Comparison of ENCODE assay signal across 8 mouse cellular contexts in genomic region chr16:95350499-95350898, GRCm38 (mm10).
DNase-seq lines count a peak whose midpoint lies in the region; ATAC-seq and TF ChIP-seq lines count a peak whose summit lies in the region.
"Had no signal": no experiment of that assay in that cellular context is flagged by ENCODE, and none has a peak within 500 bp of the region (broad histone marks: within the 10 kb centered on the region; RNA-seq: fewer than 3 reads in every experiment).

No protein-coding gene starts in this region.

- WGBS in embryonic facial prominence, embryonic 12.5 days: 29% methylated on average over 3 of the region's 3 CpGs
- 24% methylated on average over 3 of the region's 3 CpGs for WGBS in lung, adult 2 months

- peak; percentile 68; the same call in 1 of the 2 replicates for TF ChIP-seq CTCF in testis, adult 2 months (IDR thresholded peaks at IDR 0.05; ENCODE audit: control insufficient read depth, insufficient read depth, insufficient replicate concordance, low read depth, low read length)
- TF ChIP-seq CTCF in lung, adult 2 months (IDR thresholded peaks at IDR 0.05; ENCODE audit: insufficient read depth, low read length): peak; percentile 92

- H3K4me1 ChIP-seq in testis, adult 2 months (ENCODE audit: control insufficient read depth, insufficient read depth, low read length): peaks cover 3% of the 10 kb centered on the region
- H3K4me1 ChIP-seq in embryonic facial prominence, embryonic 12.5 days: peaks cover 13% of the 10 kb centered on the region; the same call in 1 of the 2 replicates
- H3K4me1 ChIP-seq in lung, adult 2 months (ENCODE audit: control insufficient read depth, insufficient read depth, low read length): peaks cover 39% of the 10 kb centered on the region
- H3K4me1 ChIP-seq: midbrain, embryonic 12.5 days had no signal

- H3K4me3 ChIP-seq in testis, adult 2 months (ENCODE audit: control insufficient read depth, low read depth, low read length): no peak overlapping the region
- no peak overlapping the region for H3K4me3 ChIP-seq in embryonic facial prominence, embryonic 12.5 days
- no peak overlapping the region for H3K4me3 ChIP-seq in lung, adult 2 months (replicated peaks; ENCODE audit: extremely low read depth, low read depth, low read length)
- H3K4me3 ChIP-seq: midbrain, embryonic 12.5 days had no signal

- H3K9ac ChIP-seq in embryonic facial prominence, embryonic 12.5 days: no peak overlapping the region
- H3K9ac ChIP-seq: midbrain, embryonic 12.5 days had no signal

- H3K36me3 ChIP-seq in testis, adult 2 months (ENCODE audit: control insufficient read depth, insufficient read depth, low read length): no peaks in the 10 kb centered on the region
- no peaks in the 10 kb centered on the region for H3K36me3 ChIP-seq in embryonic facial prominence, embryonic 12.5 days
- H3K36me3 ChIP-seq: midbrain, embryonic 12.5 days had no signal

- no peak for TF ChIP-seq POLR2A in testis, adult 2 months (IDR thresholded peaks at IDR 0.05; ENCODE audit: control insufficient read depth, low read depth, low read length)
- no peak for TF ChIP-seq POLR2A in lung, adult 2 months (IDR thresholded peaks at IDR 0.05; ENCODE audit: borderline replicate concordance, extremely low read depth, low read depth, low read length)

- no peak for DNase-seq in testis, postnatal 14 days (ENCODE audit: low spot score)
- peak; percentile 57 for DNase-seq in adrenal gland, postnatal 25 days
- peak; percentile 69 for DNase-seq in induced T-regulatory cell, adult 2 months (ENCODE audit: low read depth)
- no peak for DNase-seq in lung, adult 2 months
- peak; percentile 14 for DNase-seq in retina, postnatal 7 days (ENCODE audit: low read depth, low spot score)

- no peaks in the 10 kb centered on the region for H3K9me3 ChIP-seq in embryonic facial prominence, embryonic 12.5 days
- H3K9me3 ChIP-seq: midbrain, embryonic 12.5 days had no signal

- no peaks in the 10 kb centered on the region for H3K27me3 ChIP-seq in testis, adult 2 months (ENCODE audit: control insufficient read depth, insufficient read depth, low read length)
- no peaks in the 10 kb centered on the region for H3K27me3 ChIP-seq in embryonic facial prominence, embryonic 12.5 days
- H3K27me3 ChIP-seq: midbrain, embryonic 12.5 days had no signal

- ATAC-seq in embryonic facial prominence, embryonic 12.5 days (ENCODE audit: insufficient number of reproducible peaks, insufficient read depth, low FRiP score, low TSS enrichment): 0 out of 2 replicates have a peak, but pooled peaks have one; percentile 25

- H3K27ac ChIP-seq in testis, adult 2 months (ENCODE audit: control insufficient read depth, insufficient read depth, low read depth, low read length): no peak overlapping the region
- no peak overlapping the region for H3K27ac ChIP-seq in embryonic facial prominence, embryonic 12.5 days
- H3K27ac ChIP-seq: midbrain, embryonic 12.5 days had no signal

- no peak overlapping the region for H3K4me2 ChIP-seq in embryonic facial prominence, embryonic 12.5 days (replicated peaks)
- H3K4me2 ChIP-seq: midbrain, embryonic 12.5 days had no signal

Comparison
In these comparisons a context has a peak if more than half of its experiments do, and no peak if none do; other contexts are left out.
1. DNase-seq: peak in adrenal gland, postnatal 25 days (single experiment), induced T-regulatory cell, adult 2 months (single experiment) and retina, postnatal 7 days (single experiment); none in testis, postnatal 14 days (single experiment) and lung, adult 2 months (single experiment).